Mouse (Mus musculus): ENCODE results near the gene Tmeff2. TPM values are rescaled to one million over a fixed set of nuclear protein-coding genes. Genes with fewer than 3 reads are reported as not detected.
"Not testable (repeated sequence)": the region's sequence is repeated elsewhere in the genome, so short reads cannot be mapped to it uniquely, and the experiment has no call there.

The Tmeff2 gene
- 7.0 and 8.0 TPM in 2 replicates for polyA plus RNA-seq (2014; fragmentation: Nextera tagmentation; extraction: Ambion mirVana)

DNA sequence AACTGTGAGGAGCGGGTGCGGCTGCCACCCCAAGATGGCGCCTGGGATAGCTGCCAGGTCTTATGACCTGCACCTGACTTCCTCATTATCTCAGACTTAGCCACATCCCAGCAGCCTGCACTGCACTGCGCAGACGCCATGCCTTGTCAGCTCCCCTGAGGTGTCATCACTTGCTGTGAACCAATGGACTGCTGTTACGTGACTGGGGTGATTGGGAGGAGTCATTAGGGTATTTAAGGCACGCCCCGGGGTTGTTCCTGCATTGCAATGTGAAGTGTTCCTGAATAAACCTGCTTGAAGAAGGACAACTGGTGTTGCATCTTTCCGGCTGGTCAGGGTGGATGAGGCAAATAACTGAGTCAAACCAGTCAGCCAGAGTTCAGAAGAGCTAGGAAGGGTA, at the start of gene Tmeff2:
TSS of gene Tmeff2 (plus strand) at position 262 of the 400 bp plus-strand sequence.
- DNase-seq (ENCODE audit: low spot score, missing footprints); H3K4me3 ChIP-seq (ENCODE audit: low read depth, low read length); H3K4me1 ChIP-seq (ENCODE audit: control insufficient read depth, insufficient read depth, low read length); H3K4me2 ChIP-seq; ATAC-seq (ENCODE audit: low FRiP score); H3K36me3 ChIP-seq (ENCODE audit: control insufficient read depth, insufficient read depth, low read length); H3K9ac ChIP-seq (ENCODE audit: low read length); H3K9me3 ChIP-seq (ENCODE audit: control insufficient read depth, low read length); H3K27ac ChIP-seq (ENCODE audit: low read depth, low read length); H3K27me3 ChIP-seq (ENCODE audit: control insufficient read depth, insufficient read depth, low read length): not testable (repeated sequence)
- WGBS = 91% methylated on average over 9 of the region's 9 CpGs

DNA sequence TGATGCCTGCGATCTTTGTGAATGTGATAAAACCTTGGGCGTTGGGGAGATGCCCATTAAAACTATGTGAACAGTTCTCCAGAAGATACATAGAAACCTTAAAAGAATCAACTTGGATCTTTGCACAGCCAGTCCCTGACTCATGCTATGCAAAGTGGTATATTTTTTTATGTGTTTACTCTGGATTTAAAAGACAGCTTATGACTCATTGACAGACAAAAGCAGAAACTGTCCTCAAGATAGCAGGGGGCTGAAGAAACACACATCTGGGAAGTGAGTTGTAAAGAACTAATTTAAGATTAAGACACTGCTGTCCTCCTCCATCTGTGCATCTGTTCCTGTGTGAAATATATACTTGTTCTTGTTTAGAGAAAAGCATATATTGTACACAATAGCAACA, 38.9 kb upstream of the Tmeff2 start:
- Histone ChIP-seq H3K4me1 (ENCODE audit: control insufficient read depth, insufficient read depth, low read length) (no peaks in the 10 kb centered on the region), H3K27ac (ENCODE audit: low read depth, low read length) (no peak overlapping the region), H3K4me2 (no peak overlapping the region), H3K9ac (ENCODE audit: low read length) (no peak overlapping the region), H3K9me3 (ENCODE audit: control insufficient read depth, low read length) (no peaks in the 10 kb centered on the region), H3K4me3 (ENCODE audit: low read depth, low read length) (no peak overlapping the region), H3K36me3 (ENCODE audit: control insufficient read depth, insufficient read depth, low read length) (no peaks in the 10 kb centered on the region), H3K27me3 (ENCODE audit: control insufficient read depth, insufficient read depth, low read length) (no peaks in the 10 kb centered on the region)
- 96% methylated on average over 2 of the region's 2 CpGs for WGBS
- no peak for ATAC-seq (ENCODE audit: low FRiP score)
- no peak for DNase-seq (ENCODE audit: low spot score, missing footprints)

DNA sequence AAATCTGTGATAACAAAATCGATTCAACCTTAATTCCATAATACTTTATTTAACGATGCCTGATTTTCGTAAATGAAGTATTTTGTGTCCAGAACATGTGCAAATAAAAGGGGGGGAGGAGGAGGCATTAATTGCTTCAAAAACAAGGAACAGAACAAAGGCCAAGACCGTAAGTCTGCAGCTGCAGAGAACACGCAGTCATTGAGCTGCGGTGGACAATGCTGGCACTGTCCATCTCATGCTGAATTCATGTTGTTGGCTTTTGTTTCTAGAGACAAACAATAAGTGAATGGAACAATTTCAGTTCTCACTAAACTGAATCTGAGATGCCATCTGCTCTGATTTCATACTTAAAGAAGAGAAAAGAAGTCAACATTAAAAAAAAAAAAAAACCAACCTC, 2.8 kb upstream of the Tmeff2 start:
- ATAC-seq (ENCODE audit: low FRiP score) (peak; percentile 72; the same call in 1 of the 2 replicates), DNase-seq (ENCODE audit: low spot score, missing footprints) (no peak)
- H3K36me3 ChIP-seq (ENCODE audit: control insufficient read depth, insufficient read depth, low read length) = no peaks in the 10 kb centered on the region
- 72% methylated on average over 6 of the region's 6 CpGs for WGBS
- H3K9ac ChIP-seq (ENCODE audit: low read length) = no peak overlapping the region
- no peaks in the 10 kb centered on the region for H3K27me3 ChIP-seq (ENCODE audit: control insufficient read depth, insufficient read depth, low read length)
- H3K4me3 ChIP-seq (ENCODE audit: low read depth, low read length) = no peak overlapping the region
- no peaks in the 10 kb centered on the region for H3K4me1 ChIP-seq (ENCODE audit: control insufficient read depth, insufficient read depth, low read length)
- no peak overlapping the region for H3K4me2 ChIP-seq
- no peak overlapping the region for H3K27ac ChIP-seq (ENCODE audit: low read depth, low read length)
- no peaks in the 10 kb centered on the region; the same call in 1 of the 2 replicates for H3K9me3 ChIP-seq (ENCODE audit: control insufficient read depth, low read length)

DNA sequence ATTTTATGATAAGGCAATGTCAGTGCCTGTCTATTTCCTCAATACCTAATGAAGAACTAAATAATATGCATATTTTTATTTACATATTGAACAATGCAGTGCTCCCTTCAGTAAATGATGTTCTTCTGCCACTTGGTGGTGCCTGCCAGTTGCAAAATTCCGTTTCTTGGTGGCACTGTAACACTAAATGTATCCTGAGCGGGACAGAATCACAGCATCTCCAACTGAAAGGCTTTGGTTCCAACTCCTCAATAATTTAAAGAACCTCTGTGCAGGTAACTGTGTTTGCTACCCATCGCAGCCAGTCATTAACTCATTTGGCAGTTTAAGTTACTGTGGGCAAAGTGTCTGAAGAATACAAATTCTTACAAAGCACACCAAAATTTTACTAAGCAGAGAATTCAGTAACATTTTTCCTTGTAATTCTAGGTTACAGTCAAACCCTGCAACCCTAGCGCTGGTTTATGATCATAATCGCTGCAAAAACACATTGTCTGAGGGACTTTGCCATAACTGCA, 24.4 kb downstream of the Tmeff2 start:
- H3K4me3 ChIP-seq (ENCODE audit: low read depth, low read length) = peak overlapping the region; percentile 67; the same call in 1 of the 2 replicates
- H3K4me1 ChIP-seq (ENCODE audit: control insufficient read depth, insufficient read depth, low read length) = peaks cover 4% of the 10 kb centered on the region; the same call in 1 of the 2 replicates
- H3K27me3 ChIP-seq (ENCODE audit: control insufficient read depth, insufficient read depth, low read length) = peaks cover 22% of the 10 kb centered on the region
- DNase-seq (ENCODE audit: low spot score, missing footprints) (no peak), ATAC-seq (ENCODE audit: low FRiP score) (no peak)
- no peaks in the 10 kb centered on the region for H3K9me3 ChIP-seq (ENCODE audit: control insufficient read depth, low read length)
- no peak overlapping the region for H3K9ac ChIP-seq (ENCODE audit: low read length)
- no peak overlapping the region for H3K27ac ChIP-seq (ENCODE audit: low read depth, low read length)
- no peaks in the 10 kb centered on the region for H3K36me3 ChIP-seq (ENCODE audit: control insufficient read depth, insufficient read depth, low read length)
- 39% methylated on average over 5 of the region's 5 CpGs for WGBS
- H3K4me2 ChIP-seq = peak overlapping the region; percentile 89; the same call in 1 of the 2 replicates

DNA sequence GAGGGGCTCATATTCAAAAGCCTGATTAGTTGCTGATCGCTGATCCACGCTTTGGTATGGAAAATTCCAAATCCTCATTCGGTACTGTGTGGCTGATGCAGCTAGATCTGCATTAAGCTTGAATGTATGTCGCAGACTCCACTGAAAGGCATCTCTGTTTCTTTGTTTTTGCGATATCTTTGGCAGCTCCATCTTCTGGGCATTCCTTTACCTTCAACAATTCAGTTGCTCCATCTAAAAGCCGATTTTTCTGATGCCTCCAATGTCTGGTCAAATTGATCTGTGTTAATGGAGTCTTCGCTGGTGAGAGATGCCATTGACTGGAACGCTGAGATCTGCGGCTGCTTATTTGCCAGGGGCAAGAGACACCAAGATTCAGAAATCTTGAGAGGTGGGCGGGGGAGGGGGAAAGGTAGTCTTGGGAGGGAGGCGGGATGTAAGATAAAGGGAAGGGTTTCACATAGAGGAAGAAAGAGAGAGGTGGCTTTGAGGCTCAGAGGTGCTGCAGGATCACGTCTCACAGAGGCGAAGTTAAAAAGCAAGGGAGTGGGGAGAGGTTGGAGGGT, 25.0 kb downstream of the Tmeff2 start:
- no peak for ATAC-seq (ENCODE audit: low FRiP score)
- H3K4me3 ChIP-seq (ENCODE audit: low read depth, low read length) = peak overlapping the region; percentile 67
- H3K9ac ChIP-seq (ENCODE audit: low read length) = no peak overlapping the region
- peaks cover 4% of the 10 kb centered on the region; the same call in 1 of the 2 replicates for H3K4me1 ChIP-seq (ENCODE audit: control insufficient read depth, insufficient read depth, low read length)
- no peaks in the 10 kb centered on the region for H3K9me3 ChIP-seq (ENCODE audit: control insufficient read depth, low read length)
- H3K4me2 ChIP-seq = peak overlapping the region; percentile 89
- H3K27me3 ChIP-seq (ENCODE audit: control insufficient read depth, insufficient read depth, low read length) = peaks cover 22% of the 10 kb centered on the region
- H3K27ac ChIP-seq (ENCODE audit: low read depth, low read length) = no peak overlapping the region
- 8% methylated on average over 13 of the region's 13 CpGs for WGBS
- DNase-seq (ENCODE audit: low spot score, missing footprints) = peak; percentile 92
- no peaks in the 10 kb centered on the region for H3K36me3 ChIP-seq (ENCODE audit: control insufficient read depth, insufficient read depth, low read length)

DNA sequence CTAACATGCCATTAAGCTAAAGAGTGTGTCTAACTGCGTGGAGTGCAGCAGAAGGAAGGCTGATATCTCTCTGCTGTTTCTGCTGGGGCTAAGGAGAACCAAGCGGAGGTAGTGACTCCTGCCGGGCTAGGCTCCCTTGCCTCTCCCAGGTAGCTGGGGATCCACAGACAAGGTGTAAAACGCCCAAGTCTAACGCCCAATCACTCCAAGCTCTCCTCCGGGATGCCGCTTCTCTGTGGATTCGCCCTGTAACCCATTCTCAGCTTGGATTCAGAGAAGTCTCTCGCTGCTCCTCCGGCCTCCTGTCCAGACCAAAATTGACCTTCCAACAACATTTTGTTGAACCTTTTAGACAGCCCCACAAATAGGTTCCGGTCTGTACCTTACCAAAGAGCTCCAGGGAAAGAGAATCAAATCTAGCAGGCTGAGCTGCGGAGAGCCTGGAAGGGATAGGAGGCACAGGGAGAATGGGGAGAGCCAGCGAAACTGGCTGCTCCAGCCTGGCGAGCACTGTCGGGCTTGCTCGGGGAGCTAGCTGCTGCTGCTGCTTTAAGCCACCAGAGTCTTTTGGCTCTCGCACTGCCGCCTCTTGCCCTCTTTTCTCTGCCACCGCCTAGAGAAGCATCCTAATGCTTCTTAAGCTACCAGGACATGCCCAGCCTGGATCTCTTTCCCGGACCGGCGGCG, 26.1 kb downstream of the Tmeff2 start:
- WGBS = under 1% methylated on average over 23 of the region's 23 CpGs

DNA sequence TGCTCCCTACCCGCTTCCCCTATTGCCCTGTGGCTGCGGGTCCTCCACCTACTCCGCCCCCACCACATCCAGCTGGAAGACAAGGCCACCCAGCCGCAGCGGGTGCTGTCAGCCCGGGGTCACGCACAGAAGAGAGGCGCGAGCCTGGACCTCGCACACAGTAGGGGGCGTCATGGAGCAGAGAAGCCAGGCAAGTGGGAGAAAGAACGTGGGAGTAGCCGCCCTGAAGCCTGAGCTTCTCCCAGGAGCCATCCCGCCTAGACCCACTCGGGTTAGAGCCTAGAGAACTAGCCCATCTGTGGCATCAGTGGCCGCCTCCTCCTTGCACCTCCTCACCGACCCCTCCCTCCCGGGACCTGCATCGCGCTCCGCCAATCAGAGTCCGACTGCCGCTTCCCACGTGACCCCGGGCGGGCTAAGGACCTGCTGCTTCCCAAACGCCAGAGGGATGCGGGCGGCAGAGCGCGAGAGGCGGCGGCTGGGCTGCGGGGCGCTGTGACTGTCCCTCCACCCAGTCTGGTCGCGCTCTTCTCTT, 26.7 kb downstream of the Tmeff2 start:
- Histone ChIP-seq H3K36me3 (ENCODE audit: control insufficient read depth, insufficient read depth, low read length) (no peaks in the 10 kb centered on the region), H3K4me2 (peak overlapping the region; percentile 89), H3K4me1 (ENCODE audit: control insufficient read depth, insufficient read depth, low read length) (peaks cover 4% of the 10 kb centered on the region; the same call in 1 of the 2 replicates), H3K4me3 (ENCODE audit: low read depth, low read length) (peak overlapping the region; percentile 67), H3K9ac (ENCODE audit: low read length) (peak overlapping the region; percentile 67), H3K9me3 (ENCODE audit: control insufficient read depth, low read length) (no peaks in the 10 kb centered on the region), H3K27me3 (ENCODE audit: control insufficient read depth, insufficient read depth, low read length) (peaks cover 22% of the 10 kb centered on the region), H3K27ac (ENCODE audit: low read depth, low read length) (peak overlapping the region; percentile 60)
- ATAC-seq (ENCODE audit: low FRiP score) = peak; percentile 98
- peak; percentile 98 for DNase-seq (ENCODE audit: low spot score, missing footprints)
- WGBS = 0% methylated on average over 37 of the region's 37 CpGs

More for the DNA sequence above, 26.1 kb downstream of the Tmeff2 start:
- H3K27ac ChIP-seq (ENCODE audit: low read depth, low read length) = peak overlapping the region; percentile 60; the same call in 1 of the 2 replicates
- peak overlapping the region; percentile 67 for H3K4me3 ChIP-seq (ENCODE audit: low read depth, low read length)
- peak overlapping the region; percentile 89 for H3K4me2 ChIP-seq
- H3K4me1 ChIP-seq (ENCODE audit: control insufficient read depth, insufficient read depth, low read length) = peaks cover 4% of the 10 kb centered on the region; the same call in 1 of the 2 replicates
- DNase-seq (ENCODE audit: low spot score, missing footprints) = peak; percentile 94
- peak; percentile 62; the same call in 1 of the 2 replicates for ATAC-seq (ENCODE audit: low FRiP score)
- peak overlapping the region; percentile 67 for H3K9ac ChIP-seq (ENCODE audit: low read length)
- H3K36me3 ChIP-seq (ENCODE audit: control insufficient read depth, insufficient read depth, low read length) = no peaks in the 10 kb centered on the region
- H3K9me3 ChIP-seq (ENCODE audit: control insufficient read depth, low read length) = no peaks in the 10 kb centered on the region
- H3K27me3 ChIP-seq (ENCODE audit: control insufficient read depth, insufficient read depth, low read length) = peaks cover 22% of the 10 kb centered on the region

DNA sequence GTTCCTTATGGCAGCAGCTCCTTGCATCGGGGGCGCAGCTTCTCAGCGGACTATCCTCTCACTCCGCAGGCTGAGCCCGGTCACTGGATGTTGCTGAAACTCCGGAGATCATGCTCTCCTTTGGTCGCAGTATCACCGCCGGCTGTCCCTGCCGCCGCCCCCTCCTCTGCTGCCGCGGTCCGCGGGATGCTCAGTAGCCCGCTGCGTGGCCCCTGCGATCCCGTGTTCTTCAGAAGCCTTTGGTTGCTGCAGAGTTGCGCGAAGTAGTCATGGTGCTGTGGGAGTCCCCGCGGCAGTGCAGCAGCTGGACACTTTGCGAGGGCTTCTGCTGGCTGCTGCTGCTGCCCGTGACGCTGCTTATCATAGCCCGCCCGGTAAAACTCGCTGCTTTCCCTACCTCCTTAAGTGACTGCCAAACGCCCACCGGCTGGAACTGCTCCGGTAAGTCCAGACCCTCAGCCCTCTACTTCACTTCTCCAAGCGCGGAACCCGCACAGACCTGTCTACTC, 27.3 kb downstream of the Tmeff2 start:
- H3K27ac ChIP-seq (ENCODE audit: low read depth, low read length) = peak overlapping the region; percentile 60; the same call in 1 of the 2 replicates
- H3K9ac ChIP-seq (ENCODE audit: low read length) = peak overlapping the region; percentile 67
- DNase-seq (ENCODE audit: low spot score, missing footprints) (no peak), ATAC-seq (ENCODE audit: low FRiP score) (peak; percentile 68)
- WGBS = under 1% methylated on average over 35 of the region's 35 CpGs
- H3K4me1 ChIP-seq (ENCODE audit: control insufficient read depth, insufficient read depth, low read length) = peaks cover 4% of the 10 kb centered on the region; the same call in 1 of the 2 replicates
- H3K36me3 ChIP-seq (ENCODE audit: control insufficient read depth, insufficient read depth, low read length) = no peaks in the 10 kb centered on the region
- no peaks in the 10 kb centered on the region for H3K9me3 ChIP-seq (ENCODE audit: control insufficient read depth, low read length)
- H3K4me3 ChIP-seq (ENCODE audit: low read depth, low read length) = peak overlapping the region; percentile 67
- H3K27me3 ChIP-seq (ENCODE audit: control insufficient read depth, insufficient read depth, low read length) = peaks cover 22% of the 10 kb centered on the region
- H3K4me2 ChIP-seq = peak overlapping the region; percentile 89
